Mouse (Mus musculus): Measurements from ENCODE around the gene Raf1.
A peak's percentile ranks its signal among the peaks of the same experiment; 100 is the strongest.

Raf1 gene

DNA sequence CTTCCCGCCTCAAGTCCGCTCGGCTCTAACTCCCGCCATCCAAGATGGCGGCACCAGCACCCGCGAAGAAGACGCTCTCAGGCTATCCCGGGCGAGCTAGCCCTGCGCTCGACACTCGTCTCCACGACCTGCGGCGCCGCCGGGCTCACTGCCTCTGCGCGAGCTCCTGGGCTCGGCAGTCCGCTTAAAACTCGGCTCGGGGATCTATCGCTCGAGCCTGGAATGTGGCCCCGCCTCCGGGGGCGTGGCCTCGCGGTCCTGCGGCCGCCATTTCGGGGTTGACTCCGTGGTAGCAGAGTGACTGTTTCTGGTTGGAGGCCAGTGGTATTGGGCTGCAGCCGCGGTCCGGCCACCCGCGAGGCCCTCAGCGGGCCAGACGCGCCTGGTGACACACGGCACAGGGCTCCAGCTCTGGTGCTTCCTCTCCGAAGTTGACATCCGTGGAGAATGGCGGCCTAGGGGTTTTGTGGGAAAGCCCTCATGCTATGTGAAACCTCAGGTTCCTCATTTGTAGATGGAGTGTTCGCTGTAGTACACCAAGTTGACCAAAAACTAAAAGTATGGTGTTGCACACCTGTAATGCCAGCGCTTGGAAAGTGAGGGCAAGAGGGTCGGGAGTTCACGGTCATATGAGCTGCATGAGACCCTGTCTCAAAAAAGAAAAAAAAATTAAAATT is at the start of gene Raf1:
Gene Raf1, minus strand, starts transcription at position 184 of the 677 bp plus-strand sequence.
- peak; percentile 92 to 95 for DNase-seq (ENCODE audit: low spot score in 2 of 2)

DNA sequence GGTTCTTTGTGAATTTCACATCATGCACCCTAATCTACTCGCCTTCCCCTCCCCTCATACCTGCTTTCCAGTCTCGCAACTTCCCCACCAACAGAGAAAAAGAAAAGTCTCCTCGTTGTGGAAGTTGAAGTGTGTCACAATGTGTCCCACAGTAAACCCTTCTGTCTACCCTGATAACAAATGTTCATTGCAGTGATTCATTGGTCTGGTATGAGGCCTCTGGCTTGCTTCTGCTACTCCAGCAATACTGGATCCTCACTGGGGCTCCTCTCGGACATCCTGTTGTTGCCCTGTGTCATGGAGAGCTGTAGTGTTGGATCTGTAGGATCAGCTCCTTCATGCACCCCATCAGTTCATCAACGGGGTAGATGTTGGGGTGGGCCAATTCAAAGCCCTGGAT is 45.8 kb upstream of the Raf1 start:
- no peak for DNase-seq (ENCODE audit: low spot score in 2 of 2)

DNA sequence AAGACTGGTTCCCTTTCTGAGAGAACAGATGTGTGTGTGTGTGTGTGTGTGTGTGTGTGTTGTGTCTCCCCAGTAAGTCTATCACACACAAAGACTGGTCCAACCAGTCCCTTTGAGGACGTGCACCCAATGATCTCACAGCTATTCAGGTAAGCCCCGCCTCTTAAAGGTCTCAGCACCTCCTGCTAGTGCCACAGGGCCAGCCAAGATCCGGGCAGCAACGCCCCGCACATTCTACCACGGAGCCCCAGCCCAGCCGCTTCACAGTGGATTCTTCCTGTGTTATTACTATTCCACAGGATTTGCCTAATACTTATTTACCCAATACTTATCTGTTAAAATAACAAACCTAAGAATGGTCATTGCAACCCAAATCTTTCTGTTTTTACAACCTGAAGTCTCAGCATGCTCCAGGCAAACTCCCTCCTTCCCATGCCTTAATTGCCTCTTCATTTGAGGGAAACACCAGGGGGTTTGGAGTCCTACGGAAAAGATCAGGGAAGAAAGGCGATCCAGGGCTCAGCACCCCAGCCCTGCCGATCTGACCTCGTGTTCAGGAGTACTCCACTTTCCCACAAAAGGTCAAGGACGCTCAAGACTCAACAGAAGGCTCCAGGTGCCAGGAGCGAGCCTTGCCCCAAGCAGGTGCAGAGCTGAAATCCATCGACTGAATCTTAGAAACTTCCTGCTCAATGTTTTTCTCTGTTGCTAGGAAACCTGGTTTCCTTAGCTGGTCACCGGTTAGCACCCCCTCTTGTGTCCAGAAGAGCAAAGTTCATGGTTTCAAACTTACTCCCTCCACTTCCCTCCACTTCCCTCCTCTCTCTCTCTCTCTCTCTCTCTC is 41.5 kb upstream of the Raf1 start:
- peak in 1 of 2 experiments; percentile 22 for DNase-seq (ENCODE audit: low spot score in 2 of 2)

DNA sequence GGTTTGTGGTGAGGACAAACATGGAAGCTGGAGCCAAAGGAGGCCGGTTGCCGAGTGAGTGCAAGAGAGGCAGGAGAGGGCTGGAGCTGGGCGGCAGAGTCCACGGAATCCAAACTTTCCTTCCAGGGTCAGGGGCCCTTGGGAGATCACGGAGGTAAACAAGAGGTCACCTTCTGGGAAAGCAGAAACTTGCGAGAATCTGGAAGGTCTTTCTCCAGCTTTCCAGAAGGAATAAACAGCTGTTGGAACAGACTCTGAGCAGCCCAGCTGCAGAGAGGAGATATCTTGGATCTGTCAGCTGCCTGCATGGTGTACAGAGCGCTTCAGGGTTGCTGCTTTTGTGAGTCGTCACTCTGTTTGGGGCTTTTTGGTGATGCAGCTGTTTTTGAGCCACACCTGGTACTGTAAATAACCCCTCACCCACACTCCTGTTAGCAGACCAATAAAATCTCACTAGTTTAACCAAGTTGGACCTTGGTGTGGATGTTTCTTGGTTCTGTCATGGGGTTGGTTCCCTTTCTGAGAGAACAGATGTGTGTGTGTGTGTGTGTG is 40.7 kb upstream of the Raf1 start:
- DNase-seq (ENCODE audit: low spot score in 2 of 2): no peak

DNA sequence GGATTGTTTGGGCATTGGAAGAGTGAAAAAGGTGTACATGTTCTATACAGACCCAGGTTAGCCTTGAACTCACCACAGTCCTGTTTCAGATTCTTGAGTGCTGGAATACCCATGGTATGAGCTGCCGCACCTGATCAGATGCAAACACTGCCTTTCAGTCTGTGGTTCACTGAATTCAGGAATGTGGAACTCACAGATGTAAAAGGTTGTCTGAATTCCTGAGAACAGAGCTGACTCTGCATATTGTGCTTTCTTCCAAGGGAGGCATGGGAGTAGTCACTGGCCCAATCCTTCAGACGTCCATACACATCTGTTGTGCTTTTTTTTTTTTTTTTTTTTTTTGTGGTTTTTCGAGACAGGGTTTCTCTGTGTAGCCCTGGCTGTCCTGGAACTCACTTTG is 34.8 kb upstream of the Raf1 start:
- DNase-seq (ENCODE audit: low spot score in 2 of 2): no peak

DNA sequence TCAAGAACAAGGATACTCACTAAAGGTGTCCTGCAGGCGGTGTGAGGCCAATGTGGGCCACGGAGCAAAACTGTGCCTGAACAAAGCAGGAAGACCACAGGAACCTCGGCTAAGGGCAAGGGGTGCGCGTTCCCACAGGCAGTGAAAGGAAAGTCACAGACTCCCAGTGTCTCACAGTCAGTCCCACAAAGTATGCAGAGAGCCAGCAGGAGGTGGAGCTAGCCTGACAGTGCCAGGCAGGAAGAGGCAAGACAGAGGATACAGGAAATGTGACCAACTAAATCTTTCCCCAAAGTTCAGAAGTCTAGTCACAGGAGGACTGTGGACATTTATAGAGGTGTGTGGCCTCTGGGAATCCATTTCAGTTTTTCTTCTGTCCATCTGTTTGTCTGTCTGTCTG is 26.5 kb upstream of the Raf1 start:
- no peak for DNase-seq (ENCODE audit: low spot score in 2 of 2)

DNA sequence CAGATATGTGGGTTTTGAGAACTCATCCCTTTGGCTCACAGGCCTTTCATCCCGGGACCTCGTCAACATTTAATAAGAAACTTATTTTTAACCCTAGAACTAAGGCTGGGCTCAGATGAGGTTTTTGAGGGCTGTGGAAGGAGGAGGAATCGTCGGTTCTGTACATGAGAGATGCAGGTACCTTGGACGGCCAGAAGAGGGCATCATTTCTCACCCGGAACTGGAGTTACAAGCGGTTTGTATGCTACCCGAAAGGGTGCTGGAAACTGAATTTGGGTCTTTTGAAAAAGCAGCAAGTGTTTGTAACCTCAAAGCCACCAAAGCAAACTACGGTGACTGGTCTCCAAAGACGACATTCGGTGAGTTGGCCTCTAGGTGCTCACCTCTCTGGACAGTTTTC is 24.9 kb upstream of the Raf1 start:
- DNase-seq (ENCODE audit: low spot score in 2 of 2): no peak

DNA sequence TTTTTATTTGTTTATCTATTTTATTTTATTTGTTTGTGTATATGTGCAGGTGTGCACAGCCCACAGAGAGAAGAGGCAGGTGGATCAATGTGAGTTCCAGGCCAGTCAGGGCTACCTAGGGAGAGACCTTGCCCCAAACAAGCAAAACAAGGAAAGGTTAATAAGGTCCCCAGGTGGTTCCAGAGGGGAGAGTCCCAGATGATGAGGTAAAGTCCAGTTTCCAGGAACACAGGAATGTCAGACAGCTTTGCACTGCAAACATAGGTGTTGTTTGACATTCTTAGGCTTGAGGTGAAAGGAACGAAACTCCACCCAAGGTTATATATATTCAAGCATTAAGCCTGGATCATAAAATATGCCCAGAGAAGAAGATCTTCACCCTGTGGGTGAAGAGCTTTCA is 24.3 kb upstream of the Raf1 start:
- no peak for DNase-seq (ENCODE audit: low spot score in 2 of 2)

DNA sequence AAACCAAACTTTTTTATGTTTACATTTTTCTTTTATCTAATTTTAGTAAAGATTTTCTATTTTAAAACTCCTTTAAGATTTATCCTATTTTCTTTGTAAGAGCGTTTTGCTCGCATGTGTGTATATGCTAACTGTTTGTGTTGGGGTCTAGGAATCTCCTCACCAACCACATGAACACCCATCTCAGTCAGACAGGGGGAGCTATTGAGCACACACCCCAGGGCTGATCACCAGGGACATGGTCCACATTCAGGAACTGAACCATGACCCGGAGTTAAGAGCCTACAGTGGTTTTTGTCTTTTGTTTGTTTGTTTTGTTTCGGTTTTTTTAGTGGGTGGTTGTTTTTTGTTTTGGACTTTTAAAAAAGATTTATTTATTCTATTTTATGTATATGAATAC is 22.3 kb upstream of the Raf1 start:
- no peak for DNase-seq (ENCODE audit: low spot score in 2 of 2)

DNA sequence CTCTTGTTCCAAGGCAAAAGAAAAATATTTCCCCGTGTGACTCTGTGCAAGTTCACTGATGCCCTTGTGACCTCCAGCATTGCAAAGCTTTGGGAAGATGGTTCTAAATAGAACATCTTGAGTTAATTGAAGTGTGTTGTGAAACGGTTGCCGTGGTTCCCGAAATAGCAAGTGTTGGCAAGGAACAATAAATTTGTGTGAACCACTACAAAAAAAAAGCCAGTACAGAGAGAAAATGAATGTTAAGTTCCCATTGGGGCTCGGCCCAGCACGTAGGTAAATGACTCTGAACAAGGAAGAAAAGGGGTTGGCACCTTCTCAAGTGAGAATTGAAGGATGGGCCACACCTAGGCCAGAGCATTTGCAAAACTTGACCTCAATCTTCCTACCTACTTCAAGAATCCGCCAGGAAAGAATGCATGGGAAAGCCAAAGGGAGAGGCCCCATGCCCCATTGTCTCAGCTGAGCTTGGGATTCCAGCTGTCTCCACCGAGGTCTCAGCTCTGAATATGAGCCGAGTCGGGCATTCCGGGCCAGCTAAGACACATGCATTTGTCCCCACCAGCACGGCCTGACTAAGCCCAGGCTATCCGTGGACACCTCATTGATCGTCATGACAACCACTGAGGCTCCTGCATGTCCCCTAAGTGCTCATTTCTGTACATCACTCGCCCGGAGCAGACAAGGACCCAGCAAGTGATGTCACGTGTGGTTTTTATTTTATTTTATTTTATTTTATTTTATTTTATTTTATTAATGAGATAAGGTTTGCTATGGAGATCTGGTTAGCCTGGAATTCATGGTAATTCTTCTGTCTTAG is 21.5 kb upstream of the Raf1 start:
- no peak for DNase-seq (ENCODE audit: low spot score in 2 of 2)

DNA sequence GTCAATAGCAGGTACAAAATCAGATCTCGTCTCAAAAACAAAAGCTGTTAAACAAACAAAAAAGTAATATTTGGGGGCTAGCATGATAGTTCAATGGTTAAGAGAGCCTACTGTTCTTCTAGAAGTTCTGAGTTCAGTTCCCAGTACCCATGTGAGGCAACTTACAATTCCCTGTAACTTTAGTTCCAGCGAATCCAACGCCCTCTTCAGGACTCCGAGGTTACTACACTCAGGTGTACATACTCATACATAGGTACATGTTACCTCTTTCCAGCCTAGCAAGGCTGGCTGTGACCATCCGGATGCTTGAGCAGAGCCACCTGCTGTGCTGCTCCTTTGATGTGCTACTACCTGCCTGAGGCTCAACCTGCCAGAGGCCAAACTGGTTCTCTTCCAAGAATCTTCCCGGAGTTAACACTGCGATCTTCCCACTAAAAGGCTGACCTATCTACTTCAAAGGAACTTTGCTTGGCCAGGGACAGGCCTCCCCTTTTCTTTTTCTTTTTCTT is 20.3 kb upstream of the Raf1 start:
- no peak for DNase-seq (ENCODE audit: low spot score in 2 of 2)

DNA sequence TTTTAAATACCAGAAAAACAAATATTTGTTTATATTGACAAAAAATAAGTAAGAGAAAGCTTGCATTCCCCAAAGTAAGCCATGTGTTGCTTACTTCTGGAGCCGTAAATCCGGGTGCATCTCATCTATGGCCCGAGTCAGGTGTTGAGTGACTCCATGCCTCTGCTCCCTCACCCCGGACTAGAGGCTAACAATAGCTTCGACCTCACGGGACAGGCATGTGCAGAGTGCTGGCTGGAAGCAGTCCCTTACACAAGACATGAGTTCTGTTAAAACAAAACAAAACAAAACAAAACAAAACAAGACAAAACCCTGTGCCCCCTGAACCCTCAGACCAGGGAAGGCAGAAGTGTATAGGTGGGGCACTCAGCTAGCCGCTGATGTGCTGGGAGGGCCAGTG is 18.7 kb upstream of the Raf1 start:
- DNase-seq (ENCODE audit: low spot score in 2 of 2): no peak

DNA sequence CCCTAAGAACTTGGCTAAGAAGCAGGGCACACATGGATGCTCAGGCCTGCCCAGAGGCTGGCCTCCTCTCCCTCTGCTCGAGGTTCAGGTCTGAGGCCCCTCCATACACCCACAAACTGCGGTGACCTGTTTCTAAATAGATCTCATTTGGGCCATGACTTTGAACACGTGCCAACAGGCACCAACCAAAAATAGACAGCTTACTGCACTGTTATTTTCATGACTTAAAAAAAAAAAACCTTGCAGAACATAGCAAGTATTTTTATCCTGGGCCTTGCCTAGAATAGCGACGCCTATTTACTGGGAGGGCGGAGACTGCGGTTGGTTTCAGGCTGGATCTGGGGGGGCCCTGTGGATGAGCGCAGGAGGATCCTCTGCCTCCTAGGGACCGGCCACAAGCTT is 18.0 kb upstream of the Raf1 start:
- DNase-seq (ENCODE audit: low spot score in 2 of 2): no peak

DNA sequence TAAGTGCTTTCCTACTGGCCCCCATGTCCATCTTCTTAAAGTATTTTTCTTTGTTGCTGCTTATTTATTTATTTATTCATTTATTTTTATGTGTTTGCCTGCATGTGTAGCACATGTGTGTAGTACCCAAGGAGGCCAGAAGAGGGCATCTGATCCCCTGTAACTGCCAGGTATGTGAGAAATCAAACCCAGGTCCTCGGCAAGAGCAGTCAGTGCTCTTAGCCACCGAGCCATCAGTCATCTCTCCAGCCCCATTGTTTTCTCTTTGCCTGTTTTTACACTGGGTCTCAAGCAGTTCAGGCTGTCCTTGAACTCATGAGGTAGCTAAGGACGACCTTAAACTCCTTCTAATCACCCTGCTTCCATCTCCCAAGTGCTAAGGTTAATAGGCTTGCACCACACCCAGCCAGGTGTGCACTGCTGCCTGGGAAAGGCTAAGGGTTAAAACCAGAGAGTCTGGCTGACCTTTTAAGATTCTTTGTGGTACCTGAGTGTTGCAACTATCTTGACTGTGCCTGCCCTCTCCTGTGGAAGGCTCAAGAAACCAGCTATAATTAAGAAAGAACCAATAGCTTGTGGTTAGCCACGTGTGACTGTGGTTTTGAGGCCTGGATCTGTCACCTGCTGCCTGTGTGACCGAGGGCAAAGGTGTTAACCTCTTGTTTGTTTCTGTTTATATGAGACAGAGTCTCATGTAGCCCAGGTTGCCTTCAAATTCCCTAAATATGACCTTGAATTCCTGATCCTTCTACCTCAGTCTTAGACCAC is 16.7 kb upstream of the Raf1 start:
- no peak for DNase-seq (ENCODE audit: low spot score in 2 of 2)

DNA sequence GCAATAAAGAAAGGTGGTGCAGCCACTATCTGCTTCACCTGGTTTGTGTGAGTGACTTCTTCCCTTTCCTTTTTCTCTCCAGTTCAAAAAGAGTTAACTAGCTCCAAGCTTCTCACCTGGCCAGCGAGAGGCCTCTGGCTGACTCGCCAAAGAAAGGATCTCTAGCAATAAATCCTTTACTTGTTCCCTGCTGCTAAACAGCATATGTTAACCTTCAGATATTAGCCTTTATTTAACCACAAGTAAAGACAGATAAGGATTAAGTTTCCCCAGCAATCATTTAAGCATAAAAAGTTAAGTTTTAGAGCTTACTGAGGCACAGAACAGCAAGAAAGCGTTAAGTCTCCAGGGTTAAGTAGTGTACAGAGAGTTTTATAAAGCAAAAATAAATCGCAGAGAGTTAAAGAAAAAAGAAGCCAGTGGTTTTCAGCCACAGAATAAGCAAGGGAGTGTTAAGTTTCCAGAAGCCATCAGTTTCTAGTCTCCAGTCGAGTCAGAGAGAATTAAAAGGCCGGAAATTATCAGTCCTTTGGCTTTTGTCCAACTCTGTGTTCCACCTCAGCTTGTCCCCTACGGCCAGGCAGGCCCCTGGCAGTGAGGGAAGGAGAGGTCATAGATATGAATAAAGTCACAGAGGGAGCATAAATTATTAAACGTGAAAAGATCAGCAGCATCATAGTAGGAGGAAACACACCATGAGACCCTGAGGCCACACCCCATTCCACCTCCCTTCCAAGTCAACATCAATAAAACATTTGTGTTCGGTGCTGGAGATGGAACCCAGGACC is 15.9 kb upstream of the Raf1 start:
- no peak for DNase-seq (ENCODE audit: low spot score in 2 of 2)

DNA sequence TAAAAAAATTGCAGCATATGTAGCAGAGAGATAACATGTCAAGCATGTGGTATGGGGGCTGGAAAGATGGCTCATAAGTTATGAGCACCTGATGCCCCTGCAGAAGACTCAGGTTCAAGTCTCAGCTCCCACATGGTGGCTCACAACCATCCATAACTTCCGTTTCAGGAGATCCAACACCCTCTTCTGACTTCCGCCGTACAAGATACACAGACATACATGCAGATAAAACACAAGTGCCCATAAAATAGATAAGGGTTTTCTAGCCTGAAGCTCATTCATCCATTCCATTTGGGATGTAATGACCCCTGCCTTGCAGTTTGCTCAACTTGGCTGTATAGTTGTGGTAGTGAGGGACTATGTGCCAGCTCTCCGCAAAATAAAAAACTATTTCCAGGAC is 13.7 kb upstream of the Raf1 start:
- DNase-seq (ENCODE audit: low spot score in 2 of 2): no peak

DNA sequence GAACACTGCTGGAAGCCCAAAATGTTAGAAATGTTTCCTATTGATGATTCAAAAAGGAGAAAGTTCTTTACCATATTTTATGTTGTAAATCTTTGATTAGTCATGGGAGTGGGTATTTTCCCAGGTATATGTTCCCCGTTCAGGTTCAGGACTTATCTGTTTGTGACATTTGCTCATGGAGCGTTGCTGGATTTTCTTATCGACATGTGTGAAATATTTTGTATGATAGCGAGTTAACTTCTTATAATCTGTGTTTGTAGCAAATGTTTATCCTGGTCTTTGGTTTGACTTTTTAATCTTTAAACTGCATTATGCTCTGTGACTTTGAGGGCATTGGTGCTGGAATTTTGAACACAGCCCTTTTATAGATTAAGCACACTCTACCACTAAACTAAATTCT is 12.2 kb upstream of the Raf1 start:
- no peak for DNase-seq (ENCODE audit: low spot score in 2 of 2)

DNA sequence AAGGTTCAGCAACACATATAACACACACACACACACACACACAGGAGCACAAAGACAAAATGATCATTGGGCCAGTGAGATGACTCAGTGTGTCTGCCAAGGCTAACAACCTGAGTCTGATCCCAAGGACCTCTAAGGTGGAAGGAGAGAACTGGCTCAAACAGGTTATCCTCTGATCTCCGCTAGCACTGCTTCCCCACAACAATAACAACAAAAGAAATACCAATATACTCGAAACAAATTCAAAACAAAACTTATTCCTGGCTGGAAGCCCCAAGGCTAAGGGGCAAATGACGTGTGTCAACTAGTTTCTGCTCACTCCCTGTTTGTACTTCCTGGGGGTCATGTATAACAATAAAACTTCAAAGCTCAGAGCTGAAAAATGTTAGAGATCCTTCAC is 11.3 kb upstream of the Raf1 start:
- no peak for DNase-seq (ENCODE audit: low spot score in 2 of 2)

DNA sequence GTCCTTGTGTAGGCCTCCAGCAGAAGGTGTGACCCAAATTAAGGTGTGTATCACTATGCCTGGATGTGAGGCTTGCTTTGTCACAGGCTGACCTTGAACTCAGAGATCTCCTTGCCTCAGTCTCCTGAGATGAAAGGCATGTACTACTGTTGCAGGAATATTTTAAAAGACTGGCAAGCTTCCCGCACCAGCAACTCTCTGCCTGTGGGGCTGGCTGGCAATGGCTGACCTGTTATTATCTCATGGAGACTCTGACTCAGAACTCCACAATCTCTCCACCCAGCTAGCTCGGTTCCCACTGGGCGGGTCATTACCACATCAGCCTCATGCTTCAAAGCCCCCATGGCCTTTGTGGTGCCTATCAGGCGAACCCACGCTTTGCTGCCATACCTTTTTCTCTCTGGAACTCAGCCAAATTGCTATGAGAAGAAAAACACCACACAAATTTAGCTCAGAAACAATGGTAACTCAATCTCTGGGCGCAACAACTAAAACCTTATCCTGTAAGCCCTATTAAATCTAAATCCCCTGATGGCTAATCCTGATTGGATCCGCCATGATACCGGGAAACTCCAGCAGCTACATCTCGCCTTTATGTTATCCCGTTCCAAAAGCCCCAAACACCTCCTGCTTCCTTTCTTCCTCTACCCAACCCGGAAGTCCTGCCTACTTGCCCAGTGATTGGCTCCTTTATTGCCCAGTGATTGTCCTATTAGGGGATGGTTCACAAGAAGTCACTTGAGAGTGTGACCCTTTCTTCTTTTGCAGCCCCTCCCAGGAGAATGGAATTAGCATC is 8.6 kb upstream of the Raf1 start:
- no peak for DNase-seq (ENCODE audit: low spot score in 2 of 2)

DNA sequence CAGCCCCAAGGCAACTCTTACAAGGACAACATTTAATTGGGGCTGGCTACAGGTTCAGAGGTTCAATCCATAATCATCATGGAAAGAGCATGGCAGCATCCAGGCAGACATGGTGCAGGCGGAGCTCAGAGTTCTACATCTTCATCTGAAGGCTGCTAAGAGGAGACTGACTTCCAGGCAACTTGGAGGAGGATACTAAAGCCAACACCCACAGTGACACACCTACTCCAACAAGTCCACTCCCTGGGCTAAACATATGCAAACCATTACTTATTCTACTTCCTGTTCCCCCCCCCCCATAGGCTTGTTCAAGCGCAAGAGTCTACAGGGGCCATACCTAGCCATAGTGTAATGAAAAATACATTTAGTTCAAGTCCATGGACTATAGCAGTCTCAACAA is 7.8 kb upstream of the Raf1 start:
- DNase-seq (ENCODE audit: low spot score in 2 of 2): no peak

Measured in spleen, postnatal 14 days (tissue).